Mouse (Mus musculus): ENCODE data around the gene Zkscan7.
"Not testable (repeated sequence)": the region's sequence is repeated elsewhere in the genome, so short reads cannot be mapped to it uniquely, and the experiment has no call there.

The Zkscan7 gene

DNA sequence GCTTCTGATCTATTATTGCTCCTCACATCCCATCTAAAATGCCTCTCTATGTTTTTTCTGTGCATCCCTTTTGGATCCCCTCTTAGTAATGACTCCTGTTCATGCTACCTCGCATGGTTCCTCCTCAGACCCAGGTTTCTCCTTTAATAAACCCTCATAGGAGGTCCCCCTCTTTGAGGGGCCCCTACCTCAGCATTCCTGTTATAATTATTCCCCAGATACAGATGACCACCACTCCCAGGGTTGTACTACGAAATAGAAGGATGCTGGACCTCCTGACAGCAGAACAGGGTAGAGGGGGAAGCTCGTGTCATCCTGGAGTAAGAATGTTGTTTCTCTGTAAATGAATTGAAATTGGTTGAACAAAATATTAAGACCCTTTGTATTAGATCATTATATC lies at the start of gene Zkscan7:
TSS of gene Zkscan7 (plus strand) at position 301 of the 400 bp plus-strand sequence.
- no peak for DNase-seq (ENCODE audit: low spot score in 2 of 2)

DNA sequence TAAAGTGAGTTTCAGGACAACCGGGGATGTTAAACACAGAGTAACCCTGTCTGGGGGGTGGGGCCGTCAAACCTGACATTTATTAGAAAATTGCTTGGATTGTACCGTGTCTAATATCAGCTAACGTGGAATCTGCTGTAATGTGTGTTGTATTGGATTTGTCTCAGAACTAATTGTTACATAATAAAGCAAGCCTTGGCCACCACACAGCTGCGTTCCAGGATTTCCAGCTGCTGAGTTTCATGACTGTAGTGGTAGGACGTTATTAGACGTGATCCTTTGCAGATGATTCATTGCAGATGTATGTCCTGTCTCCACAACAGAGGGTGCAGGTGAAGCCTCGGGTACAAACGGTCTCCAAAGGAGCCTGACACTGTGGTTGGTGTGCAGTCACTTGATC lies 49.4 kb upstream of the Zkscan7 start:
- DNase-seq (ENCODE audit: low spot score in 2 of 2), result no peak

DNA sequence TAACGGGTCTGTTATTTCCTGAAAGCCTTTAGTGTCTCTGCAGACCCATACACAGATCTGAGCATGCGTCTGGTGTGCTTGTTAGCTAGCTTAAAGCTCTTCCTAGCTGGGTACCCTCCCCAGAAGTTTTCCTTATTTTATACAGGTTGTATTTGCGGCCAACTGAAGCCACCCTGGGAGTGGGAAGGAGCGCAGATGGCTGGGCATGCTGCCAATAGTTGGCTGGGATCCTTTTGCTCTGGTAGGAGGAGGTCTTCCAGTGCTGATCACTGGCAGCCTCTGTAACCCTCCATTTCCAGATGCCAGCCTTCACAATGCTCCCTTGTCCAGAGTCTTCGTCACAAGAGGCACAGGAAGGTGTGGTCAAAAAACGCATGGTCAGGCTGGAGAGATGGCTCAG lies 48.7 kb upstream of the Zkscan7 start:
- peak; percentile 29 to 65 for DNase-seq (ENCODE audit: low spot score in 2 of 2)

DNA sequence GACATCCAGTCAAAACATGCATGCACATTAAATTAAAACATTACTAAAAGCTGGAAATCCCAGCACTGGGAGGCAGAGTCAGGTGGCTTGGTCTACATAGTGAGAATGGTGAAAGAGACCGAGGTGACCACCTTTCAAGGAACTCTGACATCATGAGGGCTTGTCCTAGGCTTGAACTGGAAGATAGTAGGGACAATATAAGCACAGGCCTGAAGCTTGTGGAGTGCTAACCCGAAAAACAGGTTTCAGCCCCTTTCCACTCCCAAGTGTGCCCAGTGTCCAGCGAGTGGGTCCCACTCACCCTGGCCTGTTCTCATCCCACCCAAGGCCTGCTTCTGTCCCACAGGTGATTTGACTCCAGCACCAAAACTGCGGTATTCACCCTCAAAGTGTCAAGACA lies 48.3 kb upstream of the Zkscan7 start:
- DNase-seq (ENCODE audit: low spot score in 2 of 2), result no peak

DNA sequence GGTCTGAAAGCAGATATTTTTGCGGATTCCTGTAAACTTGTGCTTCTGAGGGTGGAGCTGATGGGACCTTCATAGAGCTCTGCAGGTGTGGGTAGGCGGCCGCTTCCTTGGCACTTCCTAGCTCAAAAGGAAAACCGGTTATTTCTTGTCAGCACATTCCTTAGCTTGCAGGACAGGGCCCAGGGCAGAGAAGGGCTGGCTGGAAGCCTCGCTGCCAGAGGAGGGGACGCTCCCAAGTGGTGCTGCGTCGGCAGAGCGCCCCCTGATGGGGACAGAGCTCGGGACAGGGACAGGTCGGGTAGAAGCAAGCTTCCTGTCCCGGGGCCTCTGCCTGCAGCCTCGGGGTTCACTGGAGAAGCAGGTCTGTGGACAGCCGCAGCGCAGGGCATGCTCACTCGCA lies 47.8 kb upstream of the Zkscan7 start:
- DNase-seq (ENCODE audit: low spot score in 2 of 2), result peak; percentile 64 to 66

DNA sequence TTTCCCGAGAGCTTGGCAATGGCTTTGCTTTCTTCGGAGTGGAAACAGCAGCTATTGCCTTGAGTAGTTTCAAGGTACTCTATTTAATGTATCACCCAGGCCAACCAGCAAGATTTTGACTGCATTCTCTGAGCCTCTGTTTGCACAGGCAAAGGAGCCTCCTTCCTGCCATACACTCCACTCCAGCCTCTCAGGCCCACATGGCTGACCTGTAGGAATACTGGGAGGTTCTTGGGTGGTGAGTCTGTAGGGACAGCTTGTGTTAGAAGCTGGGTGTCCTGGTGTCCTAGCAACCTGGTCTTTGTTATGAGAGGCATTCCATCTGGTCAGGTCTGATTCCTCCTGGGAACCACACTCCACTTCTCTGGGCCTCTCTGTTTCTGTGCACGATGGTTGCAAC lies 41.7 kb upstream of the Zkscan7 start, which contains the start of gene Gm35549:
TSS of gene Gm35549 (minus strand) at position 276 of the 400 bp plus-strand sequence.
- no peak for DNase-seq (ENCODE audit: low spot score in 2 of 2)

DNA sequence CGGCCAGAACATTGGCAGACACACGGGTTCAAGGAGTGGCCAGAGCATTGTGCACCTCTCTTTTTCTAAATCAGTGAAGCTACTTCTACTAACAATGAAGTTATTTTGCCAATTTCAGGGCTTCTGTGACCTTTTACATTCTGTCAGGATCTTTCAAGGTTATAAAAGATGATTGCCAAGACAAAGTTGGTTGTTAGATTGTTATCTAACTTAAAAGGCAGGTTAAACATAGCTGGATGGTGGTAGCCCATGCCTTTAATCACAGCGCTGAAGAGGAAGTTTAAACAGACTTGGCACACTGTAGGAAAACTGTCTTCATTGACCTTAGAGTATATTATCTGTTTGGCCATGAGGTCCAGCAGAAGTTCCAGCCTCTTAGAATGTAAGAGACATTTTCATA lies 39.9 kb upstream of the Zkscan7 start:
- DNase-seq (ENCODE audit: low spot score in 2 of 2), result no peak

DNA sequence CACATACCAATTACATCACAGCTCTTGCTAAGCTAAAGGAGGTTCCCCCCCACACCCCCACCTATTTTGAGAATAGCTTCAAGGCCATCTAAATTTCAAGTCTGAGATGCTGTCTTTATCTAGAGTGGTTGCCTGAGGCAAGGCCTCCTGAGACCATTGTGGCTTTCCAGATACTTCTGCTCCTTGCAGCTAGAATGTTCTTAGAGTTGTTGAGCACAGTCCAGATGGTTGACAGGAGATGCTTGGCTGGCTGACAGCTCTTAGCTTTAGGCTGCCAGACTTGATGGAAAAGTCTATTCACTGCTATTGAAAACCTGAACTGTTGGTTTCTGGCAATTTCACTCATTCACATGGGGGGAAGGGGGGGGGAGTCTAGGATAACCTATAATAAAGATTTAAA lies 39.3 kb upstream of the Zkscan7 start:
- DNase-seq (ENCODE audit: low spot score in 2 of 2), result no peak

DNA sequence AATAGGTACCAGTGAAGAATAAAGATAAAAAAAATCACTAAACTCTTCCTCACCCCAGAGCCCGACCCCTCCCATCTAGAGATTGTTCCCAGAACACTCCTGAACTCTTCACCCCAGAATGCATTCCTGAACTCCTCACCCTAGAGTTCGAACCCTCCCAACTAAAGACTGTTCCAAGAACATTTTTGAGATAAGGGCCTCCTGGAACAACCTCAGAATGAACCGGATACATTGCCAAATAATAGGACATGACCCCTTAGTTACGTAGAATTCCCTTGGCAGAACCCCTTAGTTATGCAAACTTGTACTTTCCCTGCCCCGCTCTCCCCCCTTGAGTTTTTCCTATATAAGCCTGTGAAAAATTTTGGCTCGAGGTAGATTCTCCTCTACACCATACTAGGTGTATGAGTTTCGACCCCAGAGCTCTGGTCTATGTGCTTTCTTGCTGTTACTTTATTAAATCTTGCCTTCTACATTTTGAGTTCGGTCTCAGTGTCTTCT lies 37.6 kb upstream of the Zkscan7 start:
- not testable (repeated sequence) for DNase-seq (ENCODE audit: low spot score in 2 of 2)

DNA sequence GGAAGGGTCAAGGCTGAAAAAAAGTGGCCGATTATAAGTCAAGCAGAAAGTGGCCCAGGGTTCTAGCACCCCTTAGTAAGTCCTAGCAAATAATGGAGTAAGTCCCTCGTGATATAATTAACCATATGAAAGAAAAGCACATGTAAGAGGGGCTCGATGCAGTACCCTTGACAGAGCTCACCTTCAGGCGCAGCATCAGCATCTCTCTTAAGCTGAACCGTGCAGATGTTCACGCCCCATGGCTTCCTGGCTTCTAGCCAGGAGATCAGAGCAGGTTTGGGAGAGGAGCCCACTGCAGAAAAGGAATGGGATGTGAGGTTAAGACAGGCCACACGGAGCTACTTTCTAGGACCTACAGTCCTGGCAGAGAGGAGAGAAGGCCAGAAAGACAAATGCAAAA lies 31.0 kb upstream of the Zkscan7 start:
- no peak for DNase-seq (ENCODE audit: low spot score in 2 of 2)

DNA sequence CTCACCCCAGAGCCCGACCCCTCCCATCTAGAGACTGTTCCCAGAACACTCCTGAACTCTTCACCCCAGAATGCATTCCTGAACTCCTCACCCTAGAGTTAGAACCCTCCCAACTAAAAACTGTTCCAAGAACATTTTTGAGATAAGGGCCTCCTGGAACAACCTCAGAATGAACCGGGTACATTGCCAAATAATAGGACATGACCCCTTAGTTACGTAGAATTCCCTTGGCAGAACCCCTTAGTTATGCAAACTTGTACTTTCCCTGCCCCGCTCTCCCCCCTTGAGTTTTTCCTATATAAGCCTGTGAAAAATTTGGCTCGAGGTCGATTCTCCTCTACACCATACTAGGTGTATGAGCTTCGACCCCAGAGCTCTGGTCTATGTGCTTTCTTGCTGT lies 30.3 kb upstream of the Zkscan7 start:
- DNase-seq (ENCODE audit: low spot score in 2 of 2), result not testable (repeated sequence)

DNA sequence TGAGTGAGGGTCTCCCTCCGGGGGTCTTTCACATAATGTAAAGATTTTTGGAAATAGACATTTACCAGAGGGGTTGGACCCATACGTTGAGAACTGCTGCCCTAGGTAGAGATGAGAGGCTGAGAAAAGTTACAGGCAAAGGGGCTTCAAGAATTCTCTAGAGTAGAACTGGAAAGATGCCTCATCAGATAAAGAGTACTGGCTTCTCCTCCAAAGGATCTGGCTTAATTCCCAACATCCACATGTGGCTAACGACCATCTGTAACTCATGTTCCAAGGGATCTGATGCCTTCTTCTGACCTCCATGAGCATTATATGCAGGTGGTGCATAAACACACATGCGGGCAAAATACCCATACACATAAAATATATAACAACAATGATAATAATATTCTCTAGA lies 29.9 kb upstream of the Zkscan7 start:
- DNase-seq (ENCODE audit: low spot score in 2 of 2), result no peak

DNA sequence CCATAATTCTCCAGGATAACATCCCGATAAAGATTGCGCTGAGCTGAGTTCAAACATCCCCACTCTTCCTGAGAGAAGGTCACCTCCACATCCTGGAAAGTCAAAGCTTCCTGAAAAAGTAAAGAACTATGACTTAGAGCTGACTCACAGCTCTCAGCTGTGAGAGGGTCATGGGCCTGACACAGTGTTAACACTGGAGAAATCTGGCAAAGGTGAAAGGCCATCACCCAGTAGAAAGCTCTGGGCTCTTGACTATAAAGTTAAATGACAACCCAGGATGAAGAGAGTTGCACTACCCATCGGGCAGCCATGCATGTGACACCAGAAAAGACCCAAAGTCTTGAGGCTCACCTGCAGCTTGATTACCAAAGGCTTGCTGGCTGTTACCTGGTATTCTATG lies 28.8 kb upstream of the Zkscan7 start:
- DNase-seq (ENCODE audit: low spot score in 2 of 2), result no peak

DNA sequence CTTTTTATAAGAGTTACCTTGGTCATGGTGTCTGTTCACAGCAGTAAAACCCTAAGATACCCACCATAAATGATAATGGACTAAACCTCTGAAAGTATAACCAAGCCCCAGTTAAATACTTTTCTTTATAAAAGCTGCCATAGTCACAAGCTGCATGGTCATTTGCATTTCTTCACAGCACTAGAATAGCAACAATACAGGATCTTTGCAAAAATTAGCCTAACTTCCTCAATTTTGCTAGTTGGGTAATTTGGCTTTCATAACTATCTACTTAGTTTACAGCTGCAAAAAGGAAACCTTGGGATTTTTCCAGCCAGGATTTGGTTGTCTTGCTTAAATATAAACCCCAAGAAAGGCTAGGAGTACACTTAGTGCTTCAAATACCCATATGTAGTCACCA lies 24.7 kb upstream of the Zkscan7 start:
- no peak for DNase-seq (ENCODE audit: low spot score in 2 of 2)

DNA sequence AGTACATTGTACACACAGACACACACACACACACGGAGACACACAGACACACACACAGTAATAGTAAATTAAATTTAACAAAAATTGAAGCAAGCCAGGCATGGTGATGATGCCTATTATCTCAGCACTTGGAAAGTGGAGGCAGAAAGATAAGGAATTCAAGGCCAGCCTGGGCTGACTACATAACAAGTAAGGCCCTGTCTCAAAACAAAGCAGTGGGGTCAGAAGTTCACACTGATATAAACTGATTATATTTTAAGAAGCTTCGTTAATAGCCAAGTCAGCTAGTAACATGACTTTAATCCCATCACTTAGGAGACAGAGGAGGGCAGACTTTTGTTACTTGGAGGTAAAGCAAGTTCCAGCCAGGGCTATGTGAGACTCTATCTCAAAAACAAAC lies 21.8 kb upstream of the Zkscan7 start:
- DNase-seq (ENCODE audit: low spot score in 2 of 2), result no peak

DNA sequence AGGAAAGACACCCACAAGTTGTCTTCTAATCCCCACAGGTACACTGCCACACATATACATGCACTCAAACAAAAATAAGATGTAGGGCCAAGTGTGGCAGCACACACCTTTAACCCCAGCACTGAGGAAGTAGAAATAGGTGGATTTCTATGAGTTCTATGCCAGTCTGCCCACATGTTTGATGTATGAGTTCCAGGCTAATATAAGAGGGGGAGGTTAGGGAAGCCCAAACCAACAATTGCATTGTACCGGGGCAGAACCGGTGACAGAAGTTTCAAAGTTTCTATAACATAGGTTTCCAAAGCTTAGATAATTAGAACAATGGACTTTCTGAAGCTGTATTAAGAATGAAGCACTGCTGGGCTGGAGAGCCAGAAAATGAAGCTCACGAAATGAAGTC lies 20.6 kb upstream of the Zkscan7 start:
- no peak for DNase-seq (ENCODE audit: low spot score in 2 of 2)

DNA sequence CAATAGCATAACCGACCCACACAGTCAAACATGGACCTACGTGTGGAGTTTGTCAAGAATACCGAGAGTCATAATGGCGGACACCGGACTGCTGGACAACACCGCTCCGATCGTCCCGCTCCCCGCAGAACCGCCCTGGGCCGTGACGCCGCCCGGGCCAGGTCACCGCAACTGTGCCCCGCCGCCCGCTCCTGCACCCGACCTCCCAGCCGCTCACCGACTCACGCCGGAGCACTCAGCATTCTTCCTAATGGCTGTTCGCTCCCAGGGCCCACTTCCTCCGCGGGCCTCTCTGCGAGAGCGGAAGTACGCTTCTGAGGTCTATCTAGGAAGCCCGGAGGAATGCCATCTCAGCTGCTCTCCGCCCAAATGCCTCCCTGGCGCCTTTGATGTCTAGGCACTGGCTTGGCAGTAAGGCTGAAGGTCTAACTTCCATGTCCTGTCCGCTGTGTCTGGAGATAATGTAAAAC lies 19.8 kb upstream of the Zkscan7 start, which contains the start of gene Zfp445:
TSS of gene Zfp445 (minus strand) at position 310 of the 470 bp plus-strand sequence.
- DNase-seq (ENCODE audit: low spot score in 2 of 2), result peak; percentile 70 to 73

DNA sequence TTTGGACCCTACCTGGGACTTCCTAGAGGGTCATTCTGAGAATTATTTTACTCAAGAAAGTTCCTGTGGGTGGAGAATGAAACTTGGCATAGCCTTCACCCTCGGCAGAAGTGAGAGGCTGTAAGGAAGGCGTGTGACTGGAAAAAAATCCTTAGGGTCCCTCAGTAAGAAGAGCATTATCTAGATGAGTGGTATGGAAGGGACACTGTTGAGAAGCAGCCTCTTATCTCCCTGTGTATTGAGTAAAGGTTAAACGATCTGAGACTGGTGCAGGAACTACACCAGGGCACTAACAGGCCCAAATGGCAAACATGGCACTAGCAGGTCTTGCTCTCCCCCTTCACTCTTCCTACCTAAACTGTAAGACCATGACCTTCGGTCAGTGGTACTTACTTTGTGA lies 19.3 kb upstream of the Zkscan7 start:
- no peak for DNase-seq (ENCODE audit: low spot score in 2 of 2)

DNA sequence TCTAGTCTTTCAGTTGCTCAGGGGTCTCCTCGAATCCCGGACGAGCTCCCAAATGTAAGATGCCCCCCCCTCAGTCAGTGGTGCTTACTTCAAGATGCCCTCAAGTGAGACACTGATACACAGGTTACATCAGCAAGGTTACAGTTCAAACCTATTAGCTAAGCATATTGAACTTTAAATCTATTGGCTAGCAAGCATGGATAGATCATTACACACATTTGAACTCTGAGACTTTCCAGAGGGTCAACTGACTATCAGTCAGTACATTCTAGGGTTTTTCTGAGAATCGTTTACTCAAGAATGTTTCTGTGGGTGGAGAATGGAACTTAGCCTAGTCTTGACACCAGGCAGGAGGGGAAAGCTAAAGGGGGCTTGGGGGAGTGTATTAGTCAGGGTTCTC lies 12.9 kb upstream of the Zkscan7 start:
- DNase-seq (ENCODE audit: low spot score in 2 of 2), result no peak

DNA sequence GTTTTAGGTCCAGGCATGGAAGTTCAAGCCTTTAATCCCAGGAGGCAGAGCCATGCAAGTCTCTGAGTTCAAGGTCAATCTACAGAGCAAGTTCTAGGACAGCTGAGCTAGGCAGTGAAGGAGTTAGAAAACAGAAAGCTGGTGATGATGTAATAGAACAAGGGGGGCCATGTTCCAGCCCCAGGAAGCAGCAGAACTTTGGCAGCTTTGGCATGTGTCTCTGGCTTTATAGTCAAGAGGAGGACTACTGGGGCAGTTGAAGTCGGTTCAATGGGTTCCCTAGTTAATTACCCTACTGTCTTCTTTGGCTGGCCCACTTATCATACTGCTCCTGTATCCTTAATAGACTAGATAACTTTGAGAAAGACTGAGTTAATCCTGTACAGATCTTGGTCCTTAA lies 10.8 kb upstream of the Zkscan7 start:
- no peak for DNase-seq (ENCODE audit: low spot score in 2 of 2)

DNA sequence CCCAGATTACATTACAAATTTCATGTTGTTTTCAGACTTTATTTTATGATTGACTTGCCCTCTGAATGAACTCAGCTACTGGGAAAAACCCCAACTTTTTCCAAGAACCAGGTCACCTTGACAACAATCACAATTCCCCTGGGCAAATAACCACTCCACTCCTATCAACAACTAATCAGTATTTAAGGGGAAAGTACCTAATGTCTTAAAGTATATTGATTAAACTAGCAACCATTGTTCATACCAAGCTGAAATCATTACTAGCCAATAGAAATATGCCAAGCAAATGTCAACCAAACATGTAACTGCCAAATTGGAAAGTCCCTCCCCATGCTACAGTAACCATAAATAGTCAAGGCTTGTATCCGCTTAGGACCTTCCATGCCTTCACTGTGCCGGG lies 10.3 kb upstream of the Zkscan7 start:
- DNase-seq (ENCODE audit: low spot score in 2 of 2), result no peak

DNA sequence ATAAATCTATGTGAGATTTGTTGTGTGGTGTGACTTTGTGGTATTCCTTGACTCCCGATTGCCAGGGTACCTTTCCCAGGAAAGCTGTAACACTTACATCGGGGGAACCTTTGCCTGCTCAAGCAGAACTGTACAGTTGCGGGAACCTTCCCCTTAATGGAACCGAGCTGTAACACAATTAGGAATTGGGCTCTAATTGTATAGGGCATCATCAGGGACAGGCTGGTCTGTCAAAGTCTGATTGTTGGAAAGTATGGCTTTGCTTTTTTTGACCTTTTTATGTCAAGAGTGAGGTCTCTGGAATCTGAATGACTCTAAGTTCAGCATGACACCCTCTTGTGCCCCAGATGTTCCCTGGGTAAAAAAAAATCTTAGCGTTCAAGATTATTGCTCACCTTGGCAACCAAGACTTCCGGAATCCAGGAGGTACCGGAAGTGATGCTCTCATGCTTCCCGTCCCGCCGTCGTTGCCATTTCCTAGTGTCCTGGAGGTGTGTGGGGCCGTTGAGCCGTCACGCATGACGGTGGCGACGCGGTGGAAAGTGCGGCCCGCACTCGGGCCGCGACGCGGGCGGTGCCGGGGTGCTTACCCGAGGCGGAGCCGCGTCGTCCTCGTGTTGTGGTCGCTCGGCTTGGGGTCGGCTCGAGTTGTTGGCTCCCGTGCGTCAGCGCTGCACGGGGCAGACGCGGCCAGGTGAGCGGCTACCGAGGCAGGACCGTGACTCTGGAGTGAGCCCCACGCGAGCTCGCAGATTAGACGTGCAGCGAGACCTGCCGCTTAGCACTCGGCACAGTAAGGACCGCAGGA lies 1.1 kb downstream of the Zkscan7 start:
- DNase-seq (ENCODE audit: low spot score in 2 of 2), result peak; percentile 44 to 63

DNA sequence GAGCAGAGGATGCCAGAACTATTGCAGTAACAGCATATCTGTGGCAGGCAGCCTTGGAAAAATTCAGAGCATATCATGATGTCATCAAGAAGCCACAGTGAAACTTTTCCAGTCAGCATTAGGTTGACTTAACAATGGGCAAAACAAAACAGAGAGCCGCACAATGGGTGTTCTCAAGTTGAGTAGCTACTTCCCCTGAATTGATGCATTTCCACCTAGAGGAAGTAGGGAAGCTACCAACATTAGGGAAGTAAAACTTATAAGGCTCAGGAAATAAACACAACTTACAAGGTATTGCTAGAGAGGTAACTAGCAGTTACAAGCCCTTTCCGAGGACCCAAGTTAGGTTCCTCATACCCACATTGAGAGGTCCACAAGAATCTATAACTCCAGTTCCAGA lies 15.6 kb downstream of the Zkscan7 start:
- DNase-seq (ENCODE audit: low spot score in 2 of 2), result no peak

Measured in urinary bladder, postnatal 4 days (tissue).